Mouse (Mus musculus): Measurements from ENCODE around the gene Ovol2.

Ovol2 gene

DNA sequence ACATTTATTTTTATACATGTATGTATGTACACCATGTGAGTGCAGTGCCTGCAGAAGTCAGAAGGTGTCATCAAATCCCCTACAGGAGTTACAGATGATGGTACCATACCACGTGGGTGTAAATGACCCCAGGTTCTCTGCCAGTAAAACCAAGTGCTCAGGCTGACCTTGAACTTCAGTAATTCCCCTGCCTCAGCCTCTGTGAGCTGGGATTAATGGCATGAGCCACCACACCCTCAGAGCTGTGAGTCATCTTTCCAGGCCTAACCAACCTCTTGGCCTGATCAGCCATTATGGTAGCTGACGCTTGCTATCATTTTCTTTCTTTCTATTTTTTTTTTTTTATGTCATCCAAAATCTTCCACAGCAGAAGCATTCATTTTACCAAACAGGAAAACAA lies 20.6 kb downstream of the Ovol2 start:
- no peak for DNase-seq (ENCODE audit: low read depth, low spot score)

- DNase-seq (ENCODE audit: low read depth, low spot score), result no peak
These were observed 21.7 kb downstream of the Ovol2 start for GRCm38 (mm10) chr2:144310273-144310672.

- no peak for DNase-seq (ENCODE audit: low read depth, low spot score)
These were observed 23.4 kb downstream of the Ovol2 start for GRCm38 (mm10) chr2:144308561-144308960.

DNA sequence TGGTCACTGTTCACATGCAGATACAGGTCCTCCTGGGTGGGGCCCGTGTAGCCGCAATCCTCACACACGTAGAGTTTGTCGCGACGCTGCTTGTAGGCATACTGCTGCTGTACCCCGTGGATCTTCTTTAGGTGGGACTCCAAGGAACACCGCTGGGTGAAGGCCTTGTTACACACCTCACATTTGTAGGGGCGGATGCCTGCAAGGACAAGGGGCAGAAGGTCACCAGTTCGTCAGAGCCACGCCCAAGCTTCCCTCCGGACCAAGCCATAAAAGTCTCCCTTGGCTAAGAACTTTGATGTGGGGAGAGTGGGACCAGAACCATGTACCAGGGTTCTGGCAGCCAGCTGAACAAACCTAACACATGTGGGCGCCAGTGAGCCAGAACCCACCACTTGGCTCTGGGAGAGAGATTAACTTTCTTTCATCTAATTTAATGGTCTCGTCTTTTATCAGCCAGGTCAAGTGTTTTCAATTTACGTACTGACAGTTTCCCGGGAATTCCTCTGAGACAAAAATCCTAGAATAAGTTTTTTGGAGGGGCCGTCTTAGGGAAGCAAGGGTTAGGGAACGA lies 26.1 kb downstream of the Ovol2 start:
- DNase-seq (ENCODE audit: low read depth, low spot score), result no peak

DNA sequence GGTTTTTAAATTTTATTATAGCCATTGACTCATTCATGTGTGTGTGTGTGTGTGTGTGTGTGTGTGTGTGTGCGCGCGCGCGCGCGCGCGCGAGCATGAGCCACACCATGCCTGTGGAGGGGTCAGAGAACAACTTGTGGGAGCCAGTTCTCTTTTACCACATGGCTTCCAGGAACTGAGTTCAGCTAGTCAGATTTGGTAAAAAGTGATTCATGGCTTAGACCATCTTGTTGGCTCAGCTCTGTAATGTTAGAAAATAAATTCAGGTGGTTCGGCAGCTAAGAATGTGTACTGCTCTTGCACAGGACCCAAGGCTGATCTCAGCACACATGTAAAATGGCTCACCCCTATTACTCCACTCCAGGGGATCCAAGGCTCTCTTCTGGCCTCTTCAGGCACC lies 30.8 kb downstream of the Ovol2 start:
- DNase-seq (ENCODE audit: low read depth, low spot score), result no peak

DNA sequence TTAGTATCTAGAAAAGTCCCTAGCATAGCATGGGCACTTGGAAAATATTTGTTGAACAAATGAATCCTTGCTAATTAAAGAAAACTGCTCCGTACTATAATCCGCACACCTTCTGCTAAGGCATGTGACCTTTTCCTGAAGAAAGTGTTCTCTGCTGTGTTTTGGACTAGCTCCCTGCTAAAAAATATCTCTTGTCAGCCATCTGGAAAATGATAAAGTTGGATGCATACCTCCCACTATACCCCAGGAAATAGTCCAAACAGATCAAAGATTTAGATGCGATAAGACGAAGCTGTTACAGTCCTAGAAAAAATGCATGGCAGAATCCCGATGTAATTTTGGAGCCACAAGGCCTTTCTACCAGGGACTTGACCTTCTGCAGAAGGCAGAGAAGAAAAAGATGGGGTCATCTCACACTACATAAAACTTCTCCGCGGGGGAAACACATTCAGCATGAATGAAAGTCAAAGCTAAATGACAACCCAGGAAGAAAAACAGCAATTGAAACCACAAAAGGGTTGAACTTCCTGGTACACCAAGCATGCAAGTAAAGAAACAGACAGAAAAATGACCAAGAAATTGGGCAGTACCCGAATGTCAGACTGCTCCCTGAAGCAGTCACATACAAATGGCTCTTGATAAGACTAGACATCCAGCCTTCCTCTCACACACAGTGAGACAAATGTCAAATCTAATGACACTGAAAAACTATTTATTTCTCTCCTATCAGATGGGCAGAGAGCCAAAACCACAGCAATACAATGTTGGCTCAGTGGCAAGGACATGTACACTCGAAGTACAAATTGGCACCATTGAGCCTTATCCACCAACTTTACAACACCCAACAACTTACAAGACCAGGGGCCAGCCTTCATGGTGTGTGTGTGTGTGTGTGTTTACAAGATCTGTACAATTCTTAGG lies 31.9 kb downstream of the Ovol2 start:
- no peak for DNase-seq (ENCODE audit: low read depth, low spot score)

- no peak for DNase-seq (ENCODE audit: low read depth, low spot score)
These were observed 36.7 kb downstream of the Ovol2 start for GRCm38 (mm10) chr2:144295145-144295735.

DNA sequence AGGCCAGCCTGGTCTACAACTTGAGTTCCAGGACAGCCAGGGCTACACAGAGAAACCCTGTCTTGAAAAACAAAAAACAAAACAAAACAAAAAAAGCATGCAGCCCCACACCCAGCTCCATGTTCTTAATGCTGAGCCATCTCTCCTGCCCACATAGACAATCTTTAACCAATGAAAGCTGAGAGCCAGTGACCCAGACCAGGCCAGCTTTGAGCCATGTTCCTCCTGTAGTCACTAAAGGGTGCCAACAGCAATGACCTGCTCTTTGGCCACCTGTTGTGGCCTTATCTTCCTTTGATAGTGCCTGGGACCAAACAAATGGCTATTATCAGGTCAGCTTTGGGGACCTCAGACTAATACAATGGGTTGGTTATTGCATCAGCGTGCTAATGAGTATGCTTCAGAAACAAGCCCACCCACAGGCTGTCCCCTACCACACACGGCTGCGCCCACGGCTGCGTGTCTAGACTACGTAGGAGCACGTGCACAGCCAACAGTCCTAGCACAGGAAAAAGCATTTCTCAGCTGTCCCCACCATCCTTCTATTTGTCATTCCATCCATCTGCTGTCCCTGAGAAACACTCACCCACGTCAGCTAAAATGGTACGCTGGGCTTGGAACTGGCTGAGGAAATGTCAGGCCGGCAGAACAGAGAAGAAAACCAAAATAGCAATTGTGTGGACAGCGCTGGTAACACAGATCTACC lies 40.2 kb downstream of the Ovol2 start:
- DNase-seq (ENCODE audit: low read depth, low spot score), result no peak

GRCm38 (mm10) chr2:144290321-144290720 lies 41.6 kb downstream of the Ovol2 start:
- DNase-seq (ENCODE audit: low read depth, low spot score), result no peak

DNA sequence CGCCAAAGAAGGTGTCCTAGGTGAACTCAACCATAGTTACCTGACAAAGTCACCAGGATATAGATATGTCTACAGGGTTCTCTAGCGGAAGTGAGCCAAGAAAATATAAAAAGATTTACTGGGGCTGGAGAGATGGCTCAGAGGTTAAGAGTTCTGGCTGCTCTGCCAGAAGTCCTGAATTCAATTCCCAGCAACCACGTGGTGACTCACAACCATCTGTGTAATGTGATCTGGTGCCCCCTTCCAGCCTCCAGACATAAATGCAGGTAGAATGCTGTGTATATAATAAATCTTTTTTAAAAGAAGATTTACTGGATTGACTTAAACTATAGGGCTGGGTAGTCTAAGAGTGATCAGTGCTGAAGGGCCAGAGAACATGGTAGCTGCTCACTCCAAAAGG lies 50.5 kb downstream of the Ovol2 start:
- no peak for DNase-seq (ENCODE audit: low read depth, low spot score)

- no peak for DNase-seq (ENCODE audit: low read depth, low spot score)
These were observed 51.4 kb downstream of the Ovol2 start for GRCm38 (mm10) chr2:144280568-144280967.

DNA sequence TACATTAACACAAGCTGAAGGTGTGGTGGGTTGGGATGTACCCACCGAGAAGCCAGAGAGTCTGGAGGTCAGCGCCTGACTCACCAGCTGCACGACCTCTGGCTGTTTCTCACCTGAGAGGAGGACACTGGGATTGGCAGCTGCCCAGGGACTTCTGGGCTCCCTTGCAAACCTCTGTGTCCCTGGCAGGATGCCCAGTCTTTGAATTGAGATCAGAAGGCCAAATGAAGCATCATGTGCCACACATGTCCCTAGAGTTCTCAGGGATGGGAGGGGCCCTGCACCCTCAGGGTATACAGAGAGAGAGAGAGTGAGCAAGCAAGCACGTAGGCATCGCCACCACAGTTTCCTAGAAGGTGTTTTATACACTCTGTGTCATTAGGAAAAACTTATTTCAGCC lies 52.2 kb downstream of the Ovol2 start:
- DNase-seq (ENCODE audit: low read depth, low spot score), result no peak

- DNase-seq (ENCODE audit: low read depth, low spot score), result no peak
These were observed 55.1 kb downstream of the Ovol2 start for GRCm38 (mm10) chr2:144276885-144277284.

GRCm38 (mm10) chr2:144274741-144275140 lies 57.2 kb downstream of the Ovol2 start:
- no peak for DNase-seq (ENCODE audit: low read depth, low spot score)

DNA sequence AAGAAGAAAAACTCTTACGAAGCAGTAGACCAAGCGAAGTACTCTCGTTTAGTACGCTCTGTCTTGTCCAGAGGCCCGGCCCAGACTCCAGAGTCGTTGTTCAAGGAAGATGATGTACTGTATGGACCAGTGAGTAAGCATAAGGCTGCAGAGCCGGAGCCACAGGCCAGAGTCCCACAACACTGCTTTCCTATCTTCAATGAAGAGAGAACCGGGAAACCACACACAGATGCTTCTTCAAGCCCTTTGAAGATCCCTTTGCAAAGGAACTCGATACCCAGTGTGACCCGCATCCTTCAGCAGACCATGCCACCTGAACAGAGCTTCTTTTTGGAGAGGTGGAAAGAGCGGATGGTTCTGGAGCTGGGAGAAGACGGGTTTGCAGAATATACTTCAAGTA lies 59.9 kb downstream of the Ovol2 start:
- no peak for DNase-seq (ENCODE audit: low read depth, low spot score)

DNA sequence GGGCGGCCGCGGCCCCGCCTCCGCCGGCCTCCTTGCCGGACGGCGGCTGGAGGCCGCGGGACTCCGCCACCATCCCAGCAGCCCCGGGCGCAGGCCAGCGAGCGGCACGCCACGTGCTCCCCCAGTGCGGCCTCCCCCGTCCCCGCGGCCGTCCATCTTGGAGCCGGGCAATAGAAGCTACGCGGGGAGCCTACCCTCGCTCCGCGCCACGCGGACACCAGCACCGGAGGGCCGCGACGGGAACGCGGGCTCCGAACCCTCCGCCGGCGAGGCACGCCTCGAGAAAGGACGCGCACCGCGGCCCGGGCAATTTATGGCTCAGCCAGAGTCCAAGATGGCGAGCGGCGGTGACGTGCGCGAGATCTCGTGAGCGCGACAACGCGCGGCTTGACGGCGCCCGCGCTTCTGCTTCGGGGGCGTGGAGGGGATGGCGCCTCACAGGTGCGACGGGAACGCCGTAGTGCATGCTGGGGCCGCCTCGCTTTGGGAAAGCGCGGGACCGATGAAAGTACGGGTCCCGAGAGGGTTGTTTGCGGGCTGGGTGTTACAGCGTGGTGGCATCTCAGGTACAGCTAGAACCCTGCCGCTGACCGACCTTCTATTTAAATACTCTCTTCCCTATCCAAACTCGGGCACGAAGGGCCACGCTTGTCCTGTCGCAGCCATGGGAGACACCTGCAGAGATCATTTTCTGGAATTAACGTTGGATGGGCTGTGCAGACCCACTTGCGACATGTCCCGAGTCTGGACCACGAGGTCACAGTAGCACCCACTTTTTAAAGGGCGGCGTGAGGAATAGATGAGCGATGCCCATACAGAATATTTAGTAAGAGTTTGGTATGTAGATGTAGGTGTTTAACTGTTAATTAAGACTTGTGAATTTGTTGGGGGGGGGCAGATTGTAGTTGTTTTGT lies 61.2 kb downstream of the Ovol2 start, which contains the start of the genes Mgme1 and Snx5:
TSS of gene Mgme1 (plus strand) at position 157 of the 914 bp plus-strand sequence.
TSS of gene Snx5 (minus strand) at position 400 of the 914 bp plus-strand sequence.
- DNase-seq (ENCODE audit: low read depth, low spot score), result peak; percentile 81

- no peak for DNase-seq (ENCODE audit: low read depth, low spot score)
These were observed 62.1 kb downstream of the Ovol2 start for GRCm38 (mm10) chr2:144269679-144270475.

GRCm38 (mm10) chr2:144269306-144269650 lies 62.7 kb downstream of the Ovol2 start:
- no peak for DNase-seq (ENCODE audit: low read depth, low spot score)

DNA sequence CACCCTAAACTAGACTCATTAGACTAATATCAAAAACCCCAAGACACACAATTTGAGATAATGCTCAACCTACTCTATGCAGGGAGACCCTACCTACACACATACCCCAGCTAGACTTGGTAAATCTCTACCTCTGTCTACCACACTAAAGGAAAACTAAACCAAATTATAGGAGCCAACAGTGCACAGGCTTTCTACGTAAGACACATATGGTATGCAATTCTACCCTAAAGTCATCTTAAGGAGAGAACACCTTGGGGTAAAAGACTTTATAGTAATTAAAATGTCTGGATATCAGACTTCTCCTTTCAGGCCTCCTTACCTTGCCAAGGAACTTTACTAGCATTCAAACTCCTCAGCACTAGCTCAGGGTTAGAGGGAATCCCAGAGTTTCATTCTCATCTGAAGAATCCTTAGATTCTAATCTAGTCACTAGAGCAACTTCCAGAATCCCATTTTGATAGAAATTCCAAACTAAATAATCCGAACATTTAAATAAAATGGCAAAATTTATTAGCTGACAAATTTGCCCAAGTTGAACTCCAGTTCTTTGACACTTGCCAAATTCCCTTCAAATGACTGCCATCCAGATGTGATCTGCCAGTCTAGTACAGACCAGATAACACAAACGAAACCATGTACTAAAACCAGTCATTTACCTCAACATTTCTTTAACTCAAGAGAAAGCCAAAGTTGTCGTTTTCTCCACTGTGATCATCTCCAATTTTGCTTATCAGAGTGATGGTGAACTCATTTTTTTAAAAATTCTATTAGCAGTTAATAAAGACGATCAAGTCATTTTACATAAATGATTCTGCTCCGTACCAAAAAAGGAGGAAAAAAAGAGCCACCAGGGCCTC lies 63.3 kb downstream of the Ovol2 start:
- no peak for DNase-seq (ENCODE audit: low read depth, low spot score)

All from c-Kit-negative CD71-positive TER-119-positive erythroid progenitor cells, embryonic 14.5 days (primary cell).